Mouse (Mus musculus): ENCODE data around the gene Glo1.

The Glo1 gene

GRCm38 (mm10) chr17:30575941-30576773 is 50.5 kb downstream of the Glo1 start, which contains the start of gene Btbd9:
Btbd9 (minus strand) TSS chr17:30576488.
- peak; percentile 93 for DNase-seq

- peak; percentile 17 for DNase-seq
These were observed 51.4 kb downstream of the Glo1 start for GRCm38 (mm10) chr17:30575121-30575904.

GRCm38 (mm10) chr17:30574783-30575075 is 51.9 kb downstream of the Glo1 start:
- no peak for DNase-seq

- DNase-seq = peak; percentile 54
These were observed 52.5 kb downstream of the Glo1 start for GRCm38 (mm10) chr17:30573990-30574782.

GRCm38 (mm10) chr17:30570971-30571370 is 55.7 kb downstream of the Glo1 start:
- no peak for DNase-seq

- DNase-seq = peak; percentile 80
These were observed 56.5 kb downstream of the Glo1 start for GRCm38 (mm10) chr17:30570173-30570572.

- no peak for DNase-seq
These were observed 58.2 kb downstream of the Glo1 start for GRCm38 (mm10) chr17:30568473-30568872.

- DNase-seq = no peak
These were observed 61.7 kb downstream of the Glo1 start for GRCm38 (mm10) chr17:30564971-30565370.

GRCm38 (mm10) chr17:30564407-30564806 is 62.3 kb downstream of the Glo1 start:
- DNase-seq = no peak

GRCm38 (mm10) chr17:30563484-30564075 is 63.1 kb downstream of the Glo1 start:
- no peak for DNase-seq

- DNase-seq = no peak
These were observed 63.9 kb downstream of the Glo1 start for GRCm38 (mm10) chr17:30562770-30563169.

GRCm38 (mm10) chr17:30559536-30559935 is 67.1 kb downstream of the Glo1 start:
- peak; percentile 52 for DNase-seq

- no peak for DNase-seq
These were observed 68.0 kb downstream of the Glo1 start for GRCm38 (mm10) chr17:30558623-30559022.

- DNase-seq = no peak
These were observed 70.2 kb downstream of the Glo1 start for GRCm38 (mm10) chr17:30556512-30556911.

GRCm38 (mm10) chr17:30553027-30553937 is 73.4 kb downstream of the Glo1 start:
- DNase-seq = no peak

GRCm38 (mm10) chr17:30550774-30551107 is 75.9 kb downstream of the Glo1 start:
- no peak for DNase-seq

GRCm38 (mm10) chr17:30549899-30550773 is 76.5 kb downstream of the Glo1 start:
- no peak for DNase-seq

- DNase-seq = peak; percentile 33
These were observed 87.6 kb downstream of the Glo1 start for GRCm38 (mm10) chr17:30539098-30539497.

GRCm38 (mm10) chr17:30536651-30537050 is 90.0 kb downstream of the Glo1 start:
- DNase-seq = no peak
